8 mouse cellular contexts compared by ENCODE assay signal in genomic region chr8:46512538-46512937, GRCm38 (mm10). TPM values are rescaled to one million over a fixed set of nuclear protein-coding genes. Genes with fewer than 3 reads are reported as not detected.
A peak's percentile ranks its signal among the peaks of the same experiment; 100 is the strongest.
DNase-seq lines count a peak whose midpoint lies in the region; ATAC-seq and TF ChIP-seq lines count a peak whose summit lies in the region.

No protein-coding gene starts in this region.

- H3K9ac ChIP-seq in hindbrain, postnatal 0 days (replicated peaks; ENCODE audit: low read length), result no peak overlapping the region
- no peak overlapping the region for H3K9ac ChIP-seq in hindbrain, embryonic 11.5 days (ENCODE audit: low read depth, low read length)
- H3K9ac ChIP-seq in stomach, embryonic 14.5 days (replicated peaks; ENCODE audit: low read depth, low read length), result no peak overlapping the region
- H3K9ac ChIP-seq in stomach, postnatal 0 days (ENCODE audit: low read length), result no peak overlapping the region
- H3K9ac ChIP-seq in liver, embryonic 15.5 days, result no peak overlapping the region

- WGBS in hindbrain, postnatal 0 days, result 64% methylated on average over 8 of the region's 8 CpGs
- 69% methylated on average over 8 of the region's 8 CpGs for WGBS in hindbrain, embryonic 11.5 days
- 38% methylated on average over 8 of the region's 8 CpGs for WGBS in stomach, embryonic 14.5 days
- WGBS in stomach, postnatal 0 days, result 33% methylated on average over 8 of the region's 8 CpGs
- 47% methylated on average over 8 of the region's 8 CpGs for WGBS in liver, embryonic 15.5 days (ENCODE audit: insufficient replicate concordance)

- no peak overlapping the region for H3K4me2 ChIP-seq in hindbrain, postnatal 0 days (ENCODE audit: low read depth, low read length)
- no peak overlapping the region for H3K4me2 ChIP-seq in hindbrain, embryonic 11.5 days (replicated peaks; ENCODE audit: low read depth, low read length)
- H3K4me2 ChIP-seq in stomach, embryonic 14.5 days (replicated peaks; ENCODE audit: low read depth, low read length), result no peak overlapping the region
- no peak overlapping the region for H3K4me2 ChIP-seq in stomach, postnatal 0 days (replicated peaks; ENCODE audit: low read depth)
- H3K4me2 ChIP-seq in liver, embryonic 15.5 days, result no peak overlapping the region

- no peak for TF ChIP-seq EP300 in stomach, postnatal 0 days (optimal IDR thresholded peaks at IDR 0.05)

- H3K4me1 ChIP-seq in hindbrain, postnatal 0 days (ENCODE audit: insufficient read depth, low read length), result no peaks in the 10 kb centered on the region
- H3K4me1 ChIP-seq in hindbrain, embryonic 11.5 days (replicated peaks; ENCODE audit: control insufficient read depth, insufficient read depth, low read length), result no peaks in the 10 kb centered on the region
- H3K4me1 ChIP-seq in stomach, embryonic 14.5 days (ENCODE audit: control insufficient read depth, insufficient read depth, low read length), result 0 out of 2 replicates have a peak, but pooled peaks cover 4% of the 10 kb centered on the region
- no peaks in the 10 kb centered on the region for H3K4me1 ChIP-seq in stomach, postnatal 0 days (replicated peaks; ENCODE audit: control insufficient read depth, insufficient read depth)
- H3K4me1 ChIP-seq in liver, embryonic 15.5 days (replicated peaks), result peaks cover 14% of the 10 kb centered on the region

- H3K36me3 ChIP-seq in hindbrain, postnatal 0 days (ENCODE audit: insufficient read depth, low read length), result peaks cover 11% of the 10 kb centered on the region; the same call in 1 of the 2 replicates
- H3K36me3 ChIP-seq in hindbrain, embryonic 11.5 days (ENCODE audit: control insufficient read depth, insufficient read depth, low read length), result no peaks in the 10 kb centered on the region
- H3K36me3 ChIP-seq in stomach, embryonic 14.5 days (ENCODE audit: control insufficient read depth, insufficient read depth, low read length), result no peaks in the 10 kb centered on the region
- H3K36me3 ChIP-seq in stomach, postnatal 0 days (ENCODE audit: control insufficient read depth, insufficient read depth, low read length), result no peaks in the 10 kb centered on the region; the same call in 1 of the 2 replicates
- H3K36me3 ChIP-seq in liver, embryonic 15.5 days (replicated peaks), result peaks cover 76% of the 10 kb centered on the region

- no peaks in the 10 kb centered on the region for H3K27me3 ChIP-seq in hindbrain, postnatal 0 days (ENCODE audit: insufficient read depth, low read length)
- no peaks in the 10 kb centered on the region for H3K27me3 ChIP-seq in hindbrain, embryonic 11.5 days (ENCODE audit: control insufficient read depth, insufficient read depth, low read length)
- H3K27me3 ChIP-seq in stomach, embryonic 14.5 days (ENCODE audit: control insufficient read depth, insufficient read depth, low read length), result no peaks in the 10 kb centered on the region
- no peaks in the 10 kb centered on the region for H3K27me3 ChIP-seq in stomach, postnatal 0 days (ENCODE audit: control insufficient read depth, insufficient read depth, low read length)
- H3K27me3 ChIP-seq in liver, embryonic 15.5 days, result no peaks in the 10 kb centered on the region

- ATAC-seq in hindbrain, postnatal 0 days, result no peak
- no peak for ATAC-seq in hindbrain, embryonic 11.5 days (ENCODE audit: low FRiP score)
- ATAC-seq in stomach, embryonic 14.5 days (ENCODE audit: insufficient number of reproducible peaks, insufficient read depth, low FRiP score, low read depth), result peak; percentile 53; the same call in 1 of the 2 replicates
- ATAC-seq in stomach, postnatal 0 days (ENCODE audit: low FRiP score, low TSS enrichment), result no peak
- 0 out of 2 replicates have a peak, but pooled peaks have one; percentile 10 for ATAC-seq in liver, embryonic 15.5 days (ENCODE audit: insufficient read depth)

- DNase-seq in hindbrain, postnatal 0 days (ENCODE audit: low spot score), result peak; percentile 4
- DNase-seq in hindbrain, embryonic 11.5 days (ENCODE audit: low spot score), result no peak
- DNase-seq in stomach, postnatal 0 days (ENCODE audit: low spot score), result no peak
- DNase-seq in thymus, postnatal 4 days, result peak; percentile 55
- DNase-seq in left cerebral cortex, postnatal 36 days (ENCODE audit: low spot score in 2 of 2), result no peak
- no peak for DNase-seq in frontal cortex, adult 2 months (ENCODE audit: extremely low spot score in 1 of 2, low spot score in 1 of 2)

- intact Hi-C loops in left cerebral cortex, postnatal 36 days (cut with DNase I), result no loop called here

- no peak overlapping the region for H3K27ac ChIP-seq in hindbrain, postnatal 0 days
- no peak overlapping the region for H3K27ac ChIP-seq in hindbrain, embryonic 11.5 days (ENCODE audit: low read depth, low read length)
- no peak overlapping the region for H3K27ac ChIP-seq in stomach, embryonic 14.5 days (ENCODE audit: low read length)
- no peak overlapping the region for H3K27ac ChIP-seq in stomach, postnatal 0 days (replicated peaks)
- H3K27ac ChIP-seq in liver, embryonic 15.5 days (replicated peaks), result no peak overlapping the region

- no peaks in the 10 kb centered on the region for H3K9me3 ChIP-seq in hindbrain, postnatal 0 days (ENCODE audit: low read length)
- no peaks in the 10 kb centered on the region for H3K9me3 ChIP-seq in hindbrain, embryonic 11.5 days (ENCODE audit: control insufficient read depth, low read length)
- H3K9me3 ChIP-seq in stomach, embryonic 14.5 days (ENCODE audit: control insufficient read depth, low read depth, low read length), result no peaks in the 10 kb centered on the region
- no peaks in the 10 kb centered on the region for H3K9me3 ChIP-seq in stomach, postnatal 0 days (ENCODE audit: control insufficient read depth, low read length)
- no peaks in the 10 kb centered on the region for H3K9me3 ChIP-seq in liver, embryonic 15.5 days (replicated peaks)

- no peak for TF ChIP-seq CTCF in hindbrain, postnatal 0 days (IDR thresholded peaks at IDR 0.05; ENCODE audit: low read depth)
- no peak for TF ChIP-seq CTCF in stomach, postnatal 0 days (IDR thresholded peaks at IDR 0.05; ENCODE audit: low read depth)

- no peak overlapping the region for H3K4me3 ChIP-seq in hindbrain, postnatal 0 days (ENCODE audit: low read length)
- H3K4me3 ChIP-seq in hindbrain, embryonic 11.5 days (ENCODE audit: low read depth, low read length), result no peak overlapping the region
- no peak overlapping the region for H3K4me3 ChIP-seq in stomach, embryonic 14.5 days (ENCODE audit: low read depth, low read length)
- no peak overlapping the region for H3K4me3 ChIP-seq in stomach, postnatal 0 days (ENCODE audit: low read depth, low read length)
- H3K4me3 ChIP-seq in liver, embryonic 15.5 days (replicated peaks), result no peak overlapping the region

RNA-seq across cellular contexts. Expression of gene Cenpu, which starts 39.3 kb away (rescaled TPM):
- total RNA-seq in hindbrain, postnatal 0 days (2014; rRNA removed), result 2.2 and 6.0 TPM in 2 replicates
- polyA plus RNA-seq in hindbrain, postnatal 0 days (2015; fragmentation: Nextera tagmentation; extraction: Ambion mirVana), result 7.5 and 8.0 TPM in 2 replicates
- polyA plus RNA-seq in hindbrain, embryonic 11.5 days (2014; fragmentation: Nextera tagmentation; extraction: Ambion mirVana), result 23.9 and 29.3 TPM in 2 replicates
- 14.4 and 15.3 TPM in 2 replicates for polyA plus RNA-seq in stomach, embryonic 14.5 days (2014; fragmentation: Nextera tagmentation; extraction: Ambion mirVana)
- 5.4 and 7.3 TPM in 2 replicates for polyA plus RNA-seq in stomach, postnatal 0 days (2015; fragmentation: Nextera tagmentation; extraction: Ambion mirVana)
- polyA plus RNA-seq in liver, embryonic 15.5 days (2015; fragmentation: Nextera tagmentation; extraction: Ambion mirVana), result 13.9 and 14.7 TPM in 2 replicates
- 1 to 10 TPM; 3.0 to 3.1 TPM for total RNA-seq in left cerebral cortex, postnatal 36 days (2021)
- 2.9 and 4.8 TPM in 2 replicates for polyA plus RNA-seq in frontal cortex, adult 2 months (2012; rRNA removed)

RNA-seq across cellular contexts. Expression of gene Acsl1, which starts 41.7 kb away (rescaled TPM):
- total RNA-seq in hindbrain, postnatal 0 days (2014; rRNA removed), result 29.0 and 40.3 TPM in 2 replicates
- 25.6 and 26.7 TPM in 2 replicates for polyA plus RNA-seq in hindbrain, postnatal 0 days (2015; fragmentation: Nextera tagmentation; extraction: Ambion mirVana)
- polyA plus RNA-seq in hindbrain, embryonic 11.5 days (2014; fragmentation: Nextera tagmentation; extraction: Ambion mirVana), result 9.8 and 10.9 TPM in 2 replicates
- polyA plus RNA-seq in stomach, embryonic 14.5 days (2014; fragmentation: Nextera tagmentation; extraction: Ambion mirVana), result 17.8 and 18.8 TPM in 2 replicates
- 47.4 and 47.5 TPM in 2 replicates for polyA plus RNA-seq in stomach, postnatal 0 days (2015; fragmentation: Nextera tagmentation; extraction: Ambion mirVana)
- polyA plus RNA-seq in liver, embryonic 15.5 days (2015; fragmentation: Nextera tagmentation; extraction: Ambion mirVana), result 106 and 125 TPM in 2 replicates
- total RNA-seq in left cerebral cortex, postnatal 36 days (2021), result 10 to 100 TPM; 42.6 to 52.0 TPM
- 31.7 and 36.2 TPM in 2 replicates for polyA plus RNA-seq in frontal cortex, adult 2 months (2012; rRNA removed)

Comparison
In these comparisons a context has a peak if more than half of its experiments do, and no peak if none do; other contexts are left out.
1. ATAC-seq: peak in stomach, embryonic 14.5 days (single experiment) and liver, embryonic 15.5 days (single experiment); none in hindbrain, postnatal 0 days (single experiment), hindbrain, embryonic 11.5 days (single experiment) and stomach, postnatal 0 days (single experiment).
2. DNase-seq: peak in hindbrain, postnatal 0 days (single experiment) and thymus, postnatal 4 days (single experiment); none in hindbrain, embryonic 11.5 days (single experiment), stomach, postnatal 0 days (single experiment), left cerebral cortex, postnatal 36 days (0 of 2) and frontal cortex, adult 2 months (0 of 2).